Mouse (Mus musculus): Measurements from ENCODE around the gene Agtrap.
A peak's percentile ranks its signal among the peaks of the same experiment; 100 is the strongest.
"Not testable (repeated sequence)": the region's sequence is repeated elsewhere in the genome, so short reads cannot be mapped to it uniquely, and the experiment has no call there.

Agtrap gene

DNA sequence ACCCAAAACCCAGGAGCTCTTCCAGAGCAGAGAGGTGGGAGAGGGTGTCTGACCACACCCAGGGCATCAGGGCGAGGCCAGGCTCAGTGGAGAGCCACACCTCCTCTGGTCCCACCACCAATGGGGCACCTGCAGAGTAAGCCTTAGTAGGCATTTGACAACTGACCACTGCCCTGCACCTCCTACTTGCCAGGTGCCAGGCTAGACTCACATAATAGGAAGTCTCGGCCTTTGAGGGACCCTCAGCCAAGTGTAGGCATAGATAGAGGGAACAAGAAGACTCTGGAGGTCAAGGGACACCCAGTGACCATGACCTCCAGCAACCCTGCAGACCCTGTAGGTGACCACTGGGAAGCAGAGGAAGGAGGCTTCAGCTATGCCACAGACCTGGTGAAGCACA, 43.7 kb downstream of the Agtrap start:
- DNase-seq: no peak

GRCm38 (mm10) chr4:148043327-148043726, 44.5 kb downstream of the Agtrap start:
- not testable (repeated sequence) for DNase-seq

- DNase-seq: peak in 1 of 2 experiments; percentile 23
Observed at GRCm38 (mm10) chr4:148041611-148042191, 46.1 kb downstream of the Agtrap start.

DNA sequence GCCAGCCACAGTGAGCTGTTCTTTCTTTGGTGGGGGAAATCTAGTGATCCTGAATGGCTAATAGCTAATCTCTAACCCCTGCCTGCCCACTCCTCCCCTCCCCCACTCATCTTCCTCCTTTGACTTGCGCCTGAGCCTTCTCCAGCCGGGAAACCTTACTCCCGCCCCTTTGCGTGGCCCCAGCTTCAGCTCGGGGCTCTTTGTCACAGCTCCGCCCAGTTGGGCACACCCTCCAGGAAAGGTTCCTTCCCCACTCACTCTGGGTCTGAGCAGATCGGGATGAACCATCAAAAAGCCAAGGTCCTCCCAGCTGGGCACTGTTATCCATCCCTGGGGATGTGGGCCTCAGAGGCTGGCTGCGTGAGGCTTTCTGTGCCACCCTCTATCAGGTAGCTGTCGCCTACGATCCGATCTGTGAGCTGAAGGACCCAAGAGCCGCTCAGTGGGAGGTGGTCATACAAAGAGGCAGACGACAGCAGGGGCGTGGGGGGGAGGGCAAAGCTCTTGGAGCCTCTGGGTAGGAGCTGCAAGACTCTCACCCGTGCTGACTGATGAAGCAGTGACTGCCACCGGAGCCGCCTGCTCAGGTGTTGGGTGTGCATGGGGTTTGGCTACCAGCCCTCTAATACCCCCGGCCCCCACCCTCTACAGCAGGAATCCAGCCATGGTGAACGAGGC, 46.8 kb downstream of the Agtrap start:
- DNase-seq: peak; percentile 14 to 24

- no peak for DNase-seq
Observed at GRCm38 (mm10) chr4:148040029-148040830, 47.6 kb downstream of the Agtrap start.

GRCm38 (mm10) chr4:148039254-148040028, 48.4 kb downstream of the Agtrap start:
- DNase-seq: peak; percentile 6 to 7

DNA sequence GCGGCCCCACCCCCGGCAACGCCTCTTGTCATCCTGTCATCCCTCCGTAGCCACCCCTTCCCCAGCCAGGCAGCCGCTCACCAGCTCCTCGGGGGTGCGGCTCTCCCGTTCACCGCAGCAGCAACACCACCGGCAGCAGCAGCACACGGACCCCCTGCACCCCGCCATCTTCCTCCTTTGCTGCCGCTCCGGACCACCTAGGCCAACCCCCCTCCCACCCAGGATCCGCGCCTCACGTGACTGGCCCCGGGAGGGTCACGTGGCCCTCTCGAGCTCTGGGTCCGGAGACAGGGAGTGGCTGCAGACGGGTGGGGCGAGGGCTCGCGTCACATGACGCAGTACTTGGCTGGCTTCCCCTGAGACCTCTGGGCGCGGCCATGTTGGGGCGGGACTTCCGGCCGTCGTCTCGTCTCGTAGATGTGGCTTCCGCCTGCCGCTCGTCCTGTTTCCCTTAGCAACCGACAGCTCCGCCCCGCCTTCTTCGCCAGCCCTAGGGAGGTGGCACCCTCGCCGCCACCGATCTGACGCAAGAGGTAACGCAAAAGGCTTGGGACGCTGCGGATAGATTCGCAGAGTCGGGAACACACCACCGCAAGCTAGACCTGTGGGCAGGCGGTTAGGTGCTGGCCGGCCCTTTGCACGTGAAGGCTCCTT, 49.1 kb downstream of the Agtrap start, which contains the start of the genes Clcn6 and Mthfr:
Gene Clcn6, minus strand, starts transcription at position 222 of the 654 bp plus-strand sequence.
Gene Mthfr, plus strand, starts transcription at position 478 of the 654 bp plus-strand sequence.
- DNase-seq: peak; percentile 99

DNA sequence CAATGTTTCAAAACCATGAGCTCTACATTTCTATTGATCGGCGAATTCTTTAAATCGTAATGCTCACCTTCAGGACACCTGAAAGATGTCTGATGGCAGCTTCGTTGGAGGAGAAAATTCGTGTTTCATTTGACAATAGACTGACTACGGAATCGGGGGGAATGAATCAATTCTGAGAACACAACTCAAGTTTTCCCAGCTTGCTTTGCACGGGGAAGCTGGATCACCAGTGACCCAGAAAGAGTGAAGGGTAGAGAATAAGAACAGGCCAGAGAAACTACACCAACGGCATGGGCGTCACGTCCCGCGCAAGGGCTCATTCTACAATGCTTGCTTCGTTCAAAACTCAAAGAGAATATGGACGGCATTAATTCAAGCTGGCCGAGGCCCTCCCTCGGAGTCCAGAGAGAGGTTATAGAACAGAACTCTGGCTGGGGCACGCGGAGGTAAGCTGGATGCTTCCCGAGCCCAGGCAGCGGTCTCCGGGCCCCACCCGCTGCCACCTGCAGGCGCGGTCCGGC, 49.7 kb downstream of the Agtrap start:
- no peak for DNase-seq

GRCm38 (mm10) chr4:148035440-148035839, 52.4 kb downstream of the Agtrap start:
- DNase-seq: no peak

- DNase-seq: no peak
Observed at GRCm38 (mm10) chr4:148033858-148034410, 53.9 kb downstream of the Agtrap start.

DNA sequence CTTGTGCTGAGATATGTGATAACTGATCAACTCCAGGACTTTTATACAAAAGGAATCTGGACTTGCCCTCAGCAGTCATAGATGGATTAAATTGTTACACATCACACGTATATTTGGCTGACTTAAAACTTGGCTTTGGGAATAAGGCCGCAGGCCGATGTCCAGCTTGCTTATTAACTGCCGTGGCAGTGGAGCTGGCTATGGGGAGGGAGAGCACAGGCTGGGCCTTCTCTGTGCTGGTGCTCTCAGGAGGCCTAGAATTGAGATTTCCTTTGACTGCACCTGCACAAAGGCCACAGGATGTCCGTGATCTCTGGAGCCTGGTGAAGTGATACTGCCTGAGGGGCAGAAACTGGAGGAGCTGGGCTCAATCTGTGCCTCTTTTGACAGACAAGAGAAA, 57.3 kb downstream of the Agtrap start:
- DNase-seq: no peak

- no peak for DNase-seq
Observed at GRCm38 (mm10) chr4:148029297-148029696, 58.5 kb downstream of the Agtrap start.
